Mouse (Mus musculus) heart, adult 8-10 months (tissue): ENCODE results near the gene Slc7a10. TPM values are rescaled to one million over a fixed set of nuclear protein-coding genes. Genes with fewer than 3 reads are reported as not detected.

Experiments used
- DNase-seq: peaks from one replicate; pipeline ENCODE4 v3.0.0; 2022; ENCODE audit warnings: low spot score
- total RNA-seq, 4 experiments: library from RNA; stranded (reverse); gene quantifications; 2 replicates each; pipeline ENCODE4 v1.2.4; 2022

Gene Slc7a10
- total RNA-seq, 4 experiments from 2014 or later, result 0.27 to 1.4 (median 0.66) TPM

GRCm38 (mm10) chr7:35172519-35172918, 13.7 kb upstream of the Slc7a10 start:
- DNase-seq, result no peak

GRCm38 (mm10) chr7:35175533-35175932, 10.7 kb upstream of the Slc7a10 start:
- DNase-seq, result no peak

DNA sequence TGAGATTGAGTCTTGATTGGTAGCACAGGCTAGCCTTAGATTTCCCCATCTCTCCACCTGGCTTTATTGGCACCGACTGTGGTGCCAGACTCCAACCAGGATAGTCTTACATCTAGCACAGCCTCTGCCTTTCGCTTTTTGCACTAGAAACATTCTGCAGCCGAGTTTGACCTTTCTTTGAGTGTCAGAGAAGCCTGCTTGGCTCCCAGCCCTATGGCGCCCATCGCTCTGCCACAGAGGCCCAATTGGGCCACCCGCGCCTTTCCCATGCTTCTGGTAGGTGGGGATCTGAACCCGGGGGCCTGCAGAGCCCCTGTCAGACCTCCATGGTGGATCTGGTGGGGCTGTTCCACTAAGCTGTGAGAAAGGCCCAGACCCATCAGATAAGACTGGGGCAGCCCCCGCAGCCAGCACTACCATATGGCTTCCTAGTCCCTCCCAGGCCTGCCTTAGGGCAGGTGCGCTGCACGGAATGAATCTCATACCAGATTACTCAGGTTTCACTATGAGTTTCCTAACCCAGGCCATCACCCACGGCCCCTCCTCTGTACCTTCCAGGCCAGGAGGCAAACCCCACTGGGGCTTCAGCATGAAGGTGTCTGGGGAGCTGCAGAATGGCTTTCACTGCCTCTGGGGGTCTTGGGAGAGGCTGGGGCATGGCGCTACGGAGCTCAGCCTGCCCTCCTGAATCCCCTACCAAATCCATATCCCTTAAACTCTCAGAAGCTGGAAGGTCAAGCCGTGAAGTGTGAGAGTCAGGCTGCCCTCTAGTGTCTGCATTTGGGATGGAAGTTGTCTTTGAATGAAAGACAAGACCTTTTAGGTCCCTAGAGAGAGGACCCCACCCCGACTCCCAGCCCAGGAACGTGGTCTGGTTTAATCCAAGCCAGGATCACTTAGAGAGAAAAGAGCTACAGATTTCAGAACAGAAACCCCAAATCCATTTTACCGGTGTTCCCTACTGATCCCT, 9.5 kb upstream of the Slc7a10 start:
- DNase-seq, result no peak

DNA sequence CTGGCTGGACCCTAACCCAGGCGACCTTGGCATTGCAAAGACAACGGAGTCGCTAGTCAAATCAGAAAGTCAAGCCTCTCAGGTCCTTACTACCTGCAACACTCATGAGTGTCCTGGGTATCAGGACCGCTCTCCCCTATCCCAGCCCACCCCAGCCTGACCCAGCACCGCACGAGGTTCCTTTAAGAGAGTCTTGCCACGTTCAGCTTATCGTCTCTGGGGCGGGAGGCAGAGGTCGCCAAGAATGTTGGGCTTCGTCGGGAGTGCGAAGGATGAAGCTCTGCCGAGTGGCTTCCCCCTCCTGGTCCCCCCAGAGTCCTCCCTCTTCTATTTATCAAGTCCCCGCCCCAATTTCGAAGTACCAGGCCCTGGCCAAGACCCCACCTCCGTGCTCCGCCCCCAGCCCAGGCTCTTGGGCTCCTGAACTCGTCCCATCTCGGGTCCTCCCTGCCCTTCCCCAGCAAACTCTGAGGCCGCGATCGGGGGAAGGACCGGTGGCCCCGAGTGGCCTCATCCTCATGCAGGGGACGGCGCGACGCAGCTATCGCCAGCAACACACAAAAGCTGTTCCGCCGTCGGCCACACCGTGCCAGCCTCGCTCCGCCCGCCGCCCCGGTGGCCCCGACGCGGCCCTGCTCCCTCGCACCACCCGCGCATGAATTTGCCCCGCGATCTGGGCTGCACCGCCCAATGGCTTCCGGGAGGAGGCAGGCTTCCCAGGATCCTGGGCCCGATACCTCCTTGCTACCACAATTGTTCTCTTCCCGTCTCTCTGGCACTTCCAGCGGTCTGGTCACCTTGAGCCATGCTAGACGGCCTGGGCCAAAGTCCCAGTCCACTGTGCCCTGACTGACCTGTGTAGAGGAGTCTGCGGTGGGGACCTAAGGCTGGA, 1.1 kb upstream of the Slc7a10 start:
- no peak for DNase-seq

DNA sequence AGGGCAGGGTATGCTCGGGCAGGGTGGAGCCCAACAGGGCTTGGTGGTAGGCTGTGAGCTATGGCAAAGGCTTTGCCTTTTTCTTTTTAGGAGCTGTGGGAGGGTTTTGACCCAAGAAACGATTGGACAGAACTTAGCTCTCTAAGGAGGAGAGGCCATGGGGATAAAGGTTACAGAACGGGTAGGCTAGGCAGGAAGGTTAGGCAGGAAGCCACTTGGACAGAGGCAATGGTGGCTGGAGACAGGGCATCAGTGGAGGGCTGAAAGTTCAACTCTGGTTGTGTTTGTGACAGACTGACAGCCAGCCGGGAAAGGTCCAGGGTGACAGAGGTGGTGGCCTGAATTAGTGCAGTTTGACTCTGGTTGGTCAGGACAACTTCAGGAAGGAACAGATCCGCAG, 3.5 kb downstream of the Slc7a10 start:
- DNase-seq, result no peak

DNA sequence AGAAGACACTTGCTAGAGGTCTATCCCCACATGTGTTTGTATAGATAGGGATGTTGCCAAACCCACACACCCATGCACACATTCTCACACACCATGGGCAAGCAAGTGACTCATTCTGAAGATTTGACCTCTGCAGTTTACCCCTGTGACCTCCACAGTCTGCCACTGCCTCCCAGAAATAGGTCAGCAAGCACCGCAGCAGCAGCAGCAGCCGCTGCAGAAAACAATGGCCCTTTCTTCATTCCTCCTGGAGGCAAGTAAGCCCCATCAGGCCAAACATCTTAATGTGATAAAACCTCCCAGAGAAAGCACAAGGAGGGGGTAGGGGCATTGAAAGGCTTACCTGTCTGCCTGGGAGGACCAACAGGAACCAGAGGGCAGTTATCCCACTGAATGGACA, 5.1 kb downstream of the Slc7a10 start:
- DNase-seq, result no peak

DNA sequence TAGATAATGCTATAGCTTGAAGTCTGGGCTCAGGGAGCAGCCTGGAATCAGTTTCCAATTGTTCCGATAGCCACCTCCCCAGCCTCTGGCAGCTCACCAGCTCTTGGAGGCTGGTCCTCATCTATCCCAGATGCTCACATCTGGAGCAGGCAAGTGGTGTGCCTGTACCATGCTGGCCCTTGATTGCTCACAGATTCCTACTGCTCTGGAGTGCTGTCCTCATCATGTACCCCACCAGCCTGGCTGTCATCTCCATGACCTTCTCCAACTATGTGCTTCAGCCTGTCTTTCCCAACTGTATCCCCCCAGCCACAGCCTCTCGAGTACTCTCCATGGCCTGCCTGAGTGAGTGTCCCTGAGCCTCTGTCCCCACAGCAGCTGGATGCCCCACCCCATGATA, 10.8 kb downstream of the Slc7a10 start:
- no peak for DNase-seq

DNA sequence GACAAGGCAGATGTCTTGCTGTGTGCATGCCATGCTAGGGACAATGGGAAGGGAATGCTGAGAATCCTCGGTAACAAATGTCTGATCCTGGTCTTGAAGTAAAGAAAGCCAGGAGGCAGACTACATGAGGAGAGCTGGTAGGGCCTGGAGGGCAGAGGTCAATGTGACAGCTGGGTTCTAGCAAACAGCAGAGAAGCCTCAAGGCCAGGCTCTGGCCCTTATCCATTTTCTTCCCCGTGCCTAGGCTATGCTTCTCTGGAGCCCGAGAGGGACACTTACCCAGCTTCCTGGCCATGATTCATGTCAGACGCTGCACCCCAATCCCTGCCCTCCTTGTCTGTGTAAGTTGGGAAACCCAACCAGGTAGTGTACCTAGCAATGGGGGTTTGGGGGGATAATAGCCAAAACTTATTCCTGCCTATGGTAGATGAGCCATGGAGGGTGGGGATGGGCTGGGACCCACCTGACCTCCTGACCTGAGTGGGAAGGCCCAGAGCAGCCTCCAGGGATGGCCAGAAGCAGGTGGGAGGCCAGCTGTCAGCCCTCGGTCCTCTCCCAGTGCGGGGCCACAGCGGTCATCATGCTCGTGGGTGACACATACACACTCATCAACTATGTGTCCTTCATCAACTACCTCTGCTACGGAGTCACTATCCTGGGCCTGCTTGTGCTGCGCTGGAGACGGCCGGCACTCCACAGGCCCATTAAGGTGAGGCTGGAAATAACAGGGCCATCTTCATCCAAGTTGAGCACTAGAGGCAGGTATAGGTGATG, 13.0 kb downstream of the Slc7a10 start:
- DNase-seq, result no peak

- no peak for DNase-seq
These were observed 13.6 kb downstream of the Slc7a10 start for GRCm38 (mm10) chr7:35199755-35200154.

GRCm38 (mm10) chr7:35211791-35212190, 25.6 kb downstream of the Slc7a10 start:
- no peak for DNase-seq

DNA sequence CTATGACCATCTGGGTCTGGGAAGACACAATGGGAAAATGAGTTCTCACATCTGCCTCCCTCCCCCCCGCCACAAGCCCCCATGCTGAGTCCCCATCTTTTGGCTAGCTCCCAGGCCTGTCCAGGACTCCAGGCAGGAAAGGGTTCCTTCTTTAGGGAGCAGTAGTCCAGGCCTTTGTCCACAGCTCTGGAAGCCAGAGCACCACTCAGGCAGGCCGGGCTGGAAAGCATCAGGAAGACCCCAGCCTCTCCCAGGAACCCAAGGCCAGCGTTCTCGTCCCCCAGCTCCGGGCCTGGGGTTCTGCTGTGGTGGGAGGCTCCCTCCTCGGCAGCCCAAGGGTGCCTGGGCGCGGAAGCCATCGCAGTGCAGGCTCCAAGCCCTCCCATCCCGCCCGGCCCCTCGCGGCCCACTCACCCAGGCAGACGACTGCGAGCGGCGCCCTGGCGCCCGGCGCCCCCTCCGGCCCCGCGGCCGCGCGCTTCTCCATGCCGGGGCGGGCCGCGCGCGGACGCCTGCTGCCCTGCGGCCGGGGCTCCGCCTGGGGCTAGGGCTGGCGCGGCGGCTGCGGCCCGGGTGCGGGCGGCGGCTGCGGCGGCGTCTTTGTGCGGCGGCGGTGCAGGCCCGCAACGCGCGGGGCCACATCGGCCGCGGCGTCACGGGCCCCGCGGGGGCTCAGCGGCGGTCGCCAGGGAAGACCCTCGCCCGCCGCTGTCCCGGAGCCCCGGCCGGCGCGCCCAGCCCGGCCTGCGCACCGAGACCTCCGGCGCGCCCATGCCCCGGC, 28.4 kb downstream of the Slc7a10 start:
- DNase-seq, result no peak

- peak; percentile 53 for DNase-seq
These were observed 29.0 kb downstream of the Slc7a10 start, which contains the start of gene Lrp3 for GRCm38 (mm10) chr7:35215225-35215624. Lrp3 (minus strand) TSS chr7:35215498.

- DNase-seq, result no peak
These were observed 29.5 kb downstream of the Slc7a10 start for GRCm38 (mm10) chr7:35215731-35216130.

DNA sequence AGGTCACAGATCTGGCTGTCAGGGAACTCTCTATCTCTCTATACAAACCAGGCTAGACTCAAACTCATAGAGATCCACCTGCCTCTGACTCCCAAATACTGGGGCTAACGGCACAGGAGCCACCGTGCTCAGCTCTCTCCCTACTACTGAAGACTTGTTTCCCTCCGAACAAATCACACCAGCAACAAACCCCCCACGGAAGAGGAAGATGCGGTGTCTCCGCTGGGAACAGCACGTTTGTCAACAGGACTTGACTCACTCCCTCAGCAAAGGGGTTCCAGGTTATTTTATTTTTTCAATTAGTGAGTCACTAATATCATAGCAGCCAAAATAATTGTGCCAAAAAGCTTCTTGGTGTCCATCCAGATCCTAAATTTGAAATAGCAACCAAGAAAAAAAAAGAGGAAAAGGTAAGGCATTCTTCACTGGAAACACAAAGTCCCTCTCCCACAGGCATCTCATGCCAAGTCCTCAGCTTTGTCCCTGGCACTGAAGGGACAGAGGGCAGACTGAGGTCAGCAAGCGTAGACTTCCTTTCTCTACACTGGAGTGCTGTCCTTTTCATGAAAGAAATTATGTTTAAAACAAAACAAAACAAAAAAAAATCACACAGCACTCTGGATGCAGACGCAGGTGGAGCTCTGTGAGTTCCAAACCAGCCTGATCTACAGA, 34.6 kb downstream of the Slc7a10 start:
- DNase-seq, result no peak

DNA sequence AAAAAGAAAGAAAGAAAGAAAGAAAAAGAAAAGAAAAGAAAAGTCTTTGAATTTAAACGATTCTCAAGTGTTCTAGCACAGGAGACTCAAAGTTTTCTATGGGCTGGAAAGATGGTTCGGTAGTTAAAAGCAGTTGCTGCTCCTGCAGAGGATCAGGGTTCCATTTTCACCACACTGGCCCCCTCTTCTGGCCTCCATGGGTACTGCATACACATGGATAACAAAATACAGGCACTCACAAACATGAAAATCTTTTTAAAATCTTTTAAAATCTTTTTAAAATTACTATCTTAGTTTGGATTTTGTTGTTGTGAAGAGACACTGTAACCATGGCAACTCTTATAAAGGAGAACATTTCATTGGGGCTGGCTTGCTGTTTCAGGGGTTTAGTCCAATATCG, 44.1 kb downstream of the Slc7a10 start:
- DNase-seq, result no peak

DNA sequence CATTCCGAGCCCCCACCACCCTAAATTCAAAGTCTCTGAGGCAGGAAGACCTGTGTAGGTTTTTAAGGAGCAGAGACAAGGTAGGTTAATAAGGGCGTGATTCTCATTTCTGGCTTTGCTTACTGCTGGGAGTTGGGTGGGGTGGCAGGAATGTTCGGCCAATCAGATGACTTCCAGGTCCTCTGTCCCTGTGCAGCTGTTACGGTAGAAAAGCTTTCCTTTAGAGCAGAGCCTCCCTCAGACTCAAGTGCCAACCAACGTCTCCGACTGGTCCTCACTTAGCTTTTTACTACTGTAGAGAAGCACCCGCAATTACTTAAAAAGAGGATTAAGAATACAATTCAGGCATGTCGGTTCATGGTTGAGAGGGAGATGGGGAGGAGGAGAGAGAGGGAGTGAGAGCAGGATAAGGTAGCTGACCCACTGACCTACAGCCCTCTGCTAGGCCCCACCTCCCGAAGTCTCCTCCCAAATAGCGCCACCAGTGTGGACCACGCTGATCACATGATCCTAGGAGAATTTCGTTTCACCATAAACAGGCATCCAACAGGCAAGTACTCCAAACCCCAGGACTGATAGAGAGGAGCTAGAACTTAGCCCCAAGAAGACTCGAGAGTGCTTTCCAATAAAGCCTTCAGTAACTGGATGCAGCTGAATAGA, 46.7 kb downstream of the Slc7a10 start:
- no peak for DNase-seq

- no peak for DNase-seq
These were observed 47.7 kb downstream of the Slc7a10 start for GRCm38 (mm10) chr7:35233861-35234260.

- DNase-seq, result peak; percentile 98
These were observed 48.4 kb downstream of the Slc7a10 start for GRCm38 (mm10) chr7:35234361-35235245.

- DNase-seq, result peak; percentile 31
These were observed 49.1 kb downstream of the Slc7a10 start for GRCm38 (mm10) chr7:35235308-35235707.
